Mouse (Mus musculus) lung, postnatal 0 days (tissue): Measurements from ENCODE around the gene Trmt112.

ENCODE experiments used
- CTCF ChIP-seq: IDR thresholded peaks from 2 replicates; pipeline ENCODE4 v1.5.1; 2016; ENCODE audit warnings: antibody characterized with exemption, mild to moderate bottlenecking
- EP300 ChIP-seq: IDR thresholded peaks from 2 replicates; pipeline ENCODE4 v1.6.1; 2016; ENCODE audit warnings: antibody characterized with exemption, mild to moderate bottlenecking, control low read depth

- TF ChIP-seq CTCF (no peak), EP300 (no peak)
Measured at GRCm38 (mm10) chr19:6949951-6950350, 40.5 kb downstream of the Trmt112 start.
